Mouse (Mus musculus): ENCODE results near the gene Trappc3.

GRCm38 (mm10) chr4:126306827-126307226 is 44.7 kb downstream of the Trappc3 start:
- TF ChIP-seq GATA1 (IDR thresholded peaks at IDR 0.05; ENCODE audit: borderline replicate concordance, low read length) (no peak), FLI1 (IDR thresholded peaks at IDR 0.05; ENCODE audit: low read length) (no peak)

All from megakaryocyte, embryonic 14.5 days (primary cell).